Mouse (Mus musculus): ENCODE measurements at regions not wholly inside any gene's neighbourhood (a gene's known extent, or its start where the extent isn't known, plus 50 kb on each side); places are given as distances from the start of the nearest gene placed in this dataset.
A peak's percentile ranks its signal among the peaks of the same experiment; 100 is the strongest.

GRCm38 (mm10) chr14:58687814-58688213 lies 454.9 kb downstream of the 1700129C05Rik start:
- DNase-seq: no peak

GRCm38 (mm10) chr14:58678781-58679180 lies 463.9 kb downstream of the 1700129C05Rik start:
- no peak for DNase-seq

- no peak for DNase-seq
Measured at GRCm38 (mm10) chr14:58678126-58678656, 464.5 kb downstream of the 1700129C05Rik start.

- DNase-seq: no peak
Measured at GRCm38 (mm10) chr14:58675146-58675545, 467.5 kb downstream of the 1700129C05Rik start.

GRCm38 (mm10) chr14:58663946-58664345 lies 478.7 kb downstream of the 1700129C05Rik start:
- DNase-seq: peak in 1 of 2 experiments; percentile 24

- DNase-seq: peak; percentile 84 to 89
Measured at GRCm38 (mm10) chr14:58662601-58663000, 480.1 kb downstream of the 1700129C05Rik start.

- peak; percentile 63 for DNase-seq
Measured at GRCm38 (mm10) chr14:58661416-58661815, 481.3 kb downstream of the 1700129C05Rik start.

GRCm38 (mm10) chr14:58657263-58657662 lies 485.4 kb downstream of the 1700129C05Rik start:
- DNase-seq: no peak

GRCm38 (mm10) chr14:58656935-58657238 lies 485.8 kb downstream of the 1700129C05Rik start:
- DNase-seq: no peak

GRCm38 (mm10) chr14:58656212-58656934 lies 486.3 kb downstream of the 1700129C05Rik start:
- no peak for DNase-seq

GRCm38 (mm10) chr14:58653026-58653425 lies 489.7 kb downstream of the 1700129C05Rik start:
- no peak for DNase-seq

GRCm38 (mm10) chr14:58652004-58652403 lies 490.7 kb downstream of the 1700129C05Rik start:
- no peak for DNase-seq

- DNase-seq: no peak
Measured at GRCm38 (mm10) chr14:58651210-58651609, 491.5 kb downstream of the 1700129C05Rik start.

- DNase-seq: no peak
Measured at GRCm38 (mm10) chr14:58638337-58638696, 504.4 kb downstream of the 1700129C05Rik start.

GRCm38 (mm10) chr14:58637405-58638336 lies 505.0 kb downstream of the 1700129C05Rik start:
- no peak for DNase-seq

GRCm38 (mm10) chr14:58631221-58631620 lies 511.5 kb downstream of the 1700129C05Rik start:
- DNase-seq: no peak

- DNase-seq: no peak
Measured at GRCm38 (mm10) chr14:58628266-58628665, 514.4 kb downstream of the 1700129C05Rik start.

GRCm38 (mm10) chr14:58626506-58627256 lies 516.0 kb downstream of the 1700129C05Rik start:
- no peak for DNase-seq

GRCm38 (mm10) chr14:58620186-58620585 lies 522.5 kb downstream of the 1700129C05Rik start:
- peak in 1 of 2 experiments; percentile 1 for DNase-seq

GRCm38 (mm10) chr14:58617656-58618055 lies 525.0 kb downstream of the 1700129C05Rik start:
- peak in 1 of 2 experiments; percentile 1 for DNase-seq

- DNase-seq: peak; percentile 20 to 22
Measured at GRCm38 (mm10) chr14:58608216-58608615, 534.5 kb downstream of the 1700129C05Rik start.

GRCm38 (mm10) chr14:58607734-58608133 lies 535.0 kb downstream of the 1700129C05Rik start:
- DNase-seq: peak; percentile 60 to 61

Measured in adrenal gland, postnatal 36 days (tissue).